Mouse (Mus musculus) hindbrain, embryonic 10.5 days (tissue): Measurements from ENCODE around the gene Gm266. TPM values are rescaled to one million over a fixed set of nuclear protein-coding genes. Genes with fewer than 3 reads are reported as not detected.

Source experiments
- DNase-seq: peaks from one replicate; pipeline ENCODE4 v3.0.0-alpha.2; 2017; ENCODE audit warnings: low spot score
- H3K27ac ChIP-seq: fragments of 300-500 bp; sonication (generic); 2 replicates; pipeline ENCODE4 v1.5.1; 2016; ENCODE audit warnings: mild to moderate bottlenecking, moderate library complexity
- H3K27me3 ChIP-seq: fragments of 300-500 bp; sonication (generic); 2 replicates; pipeline ENCODE4 v1.6.1; 2016; ENCODE audit warnings: mild to moderate bottlenecking; ENCODE audit not compliant: poor library complexity, insufficient read depth, severe bottlenecking
- H3K36me3 ChIP-seq: fragments of 300-500 bp; sonication (generic); 2 replicates; pipeline ENCODE4 v1.6.1; 2016; ENCODE audit warnings: mild to moderate bottlenecking, moderate library complexity
- H3K4me1 ChIP-seq: fragments of 300-500 bp; sonication (generic); replicated peaks from 2 replicates; pipeline ENCODE4 v1.6.1; 2016; ENCODE audit warnings: mild to moderate bottlenecking
- H3K4me3 ChIP-seq: fragments of 300-500 bp; sonication (generic); 2 replicates; pipeline ENCODE4 v1.5.1; 2016; ENCODE audit warnings: mild to moderate bottlenecking, moderate library complexity
- H3K9me3 ChIP-seq: fragments of 300-500 bp; sonication (generic); 2 replicates; pipeline ENCODE4 v1.6.1; 2016; ENCODE audit warnings: mild to moderate bottlenecking, moderate library complexity
- WGBS: fragments of 180-500 bp; shearing (Covaris S2); methylation state at CpG from one replicate; pipeline ENCODE4 v1.1.7; 2016; 5-methylcytosine and 5-hydroxymethylcytosine counted together
- polyA plus RNA-seq: library from polyadenylated mRNA; unstranded; fragments of >200 nt; fragmentation: Nextera tagmentation; extraction: Ambion mirVana; gene quantifications from 2 replicates; pipeline ENCODE4 v1.2.1, GENCODE M21; 2016

Gm266 gene
- polyA plus RNA-seq, 1 experiment from 2014 or later: 11.6 TPM

- Histone ChIP-seq H3K4me3 (no peak overlapping the region), H3K4me1 (peaks cover 19% of the 10 kb centered on the region), H3K36me3 (no peaks in the 10 kb centered on the region), H3K27ac (no peak overlapping the region), H3K9me3 (no peaks in the 10 kb centered on the region), H3K27me3 (peaks cover 24% of the 10 kb centered on the region; the same call in 1 of the 2 replicates)
- no peak for DNase-seq
- 90% methylated on average over 3 of the region's 3 CpGs for WGBS
These were observed 19.3 kb downstream of the Gm266 start for GRCm38 (mm10) chr12:111466369-111466768.

GRCm38 (mm10) chr12:111463570-111463969, 22.1 kb downstream of the Gm266 start:
- H3K27ac ChIP-seq: no peak overlapping the region
- H3K4me1 ChIP-seq: peaks cover 16% of the 10 kb centered on the region
- H3K4me3 ChIP-seq: no peak overlapping the region
- peaks cover 32% of the 10 kb centered on the region for H3K27me3 ChIP-seq
- H3K36me3 ChIP-seq: no peaks in the 10 kb centered on the region
- WGBS: 86% methylated on average over 7 of the region's 7 CpGs
- DNase-seq: no peak
- no peaks in the 10 kb centered on the region for H3K9me3 ChIP-seq

- DNase-seq: no peak
- H3K27me3 ChIP-seq: peaks cover 73% of the 10 kb centered on the region
- no peaks in the 10 kb centered on the region for H3K9me3 ChIP-seq
- no peak overlapping the region for H3K27ac ChIP-seq
- peaks cover 11% of the 10 kb centered on the region for H3K4me1 ChIP-seq
- 74% methylated on average over 1 of the region's 1 CpGs for WGBS
- no peaks in the 10 kb centered on the region for H3K36me3 ChIP-seq
- no peak overlapping the region for H3K4me3 ChIP-seq
These were observed 27.9 kb downstream of the Gm266 start for GRCm38 (mm10) chr12:111457742-111458141.

- Histone ChIP-seq H3K36me3 (no peaks in the 10 kb centered on the region), H3K4me3 (no peak overlapping the region), H3K27ac (peak overlapping the region; percentile 18; the same call in 1 of the 2 replicates), H3K9me3 (no peaks in the 10 kb centered on the region), H3K27me3 (peaks cover 92% of the 10 kb centered on the region), H3K4me1 (peaks cover 13% of the 10 kb centered on the region)
- WGBS: 67% methylated on average over 8 of the region's 8 CpGs
- DNase-seq: no peak
These were observed 29.8 kb downstream of the Gm266 start for GRCm38 (mm10) chr12:111455860-111456259.

GRCm38 (mm10) chr12:111455311-111455846, 30.2 kb downstream of the Gm266 start:
- Histone ChIP-seq H3K4me1 (peaks cover 18% of the 10 kb centered on the region), H3K27me3 (peaks cover 93% of the 10 kb centered on the region), H3K4me3 (no peak overlapping the region), H3K27ac (no peak overlapping the region; the same call in 1 of the 2 replicates), H3K36me3 (no peaks in the 10 kb centered on the region), H3K9me3 (no peaks in the 10 kb centered on the region)
- DNase-seq: no peak
- 77% methylated on average over 12 of the region's 12 CpGs for WGBS

- Histone ChIP-seq H3K27me3 (peaks cover 93% of the 10 kb centered on the region), H3K4me1 (peaks cover 24% of the 10 kb centered on the region), H3K9me3 (no peaks in the 10 kb centered on the region), H3K4me3 (no peak overlapping the region), H3K27ac (no peak overlapping the region), H3K36me3 (no peaks in the 10 kb centered on the region)
- 65% methylated on average over 10 of the region's 10 CpGs for WGBS
- DNase-seq: no peak
These were observed 30.9 kb downstream of the Gm266 start for GRCm38 (mm10) chr12:111454543-111455280.

DNA sequence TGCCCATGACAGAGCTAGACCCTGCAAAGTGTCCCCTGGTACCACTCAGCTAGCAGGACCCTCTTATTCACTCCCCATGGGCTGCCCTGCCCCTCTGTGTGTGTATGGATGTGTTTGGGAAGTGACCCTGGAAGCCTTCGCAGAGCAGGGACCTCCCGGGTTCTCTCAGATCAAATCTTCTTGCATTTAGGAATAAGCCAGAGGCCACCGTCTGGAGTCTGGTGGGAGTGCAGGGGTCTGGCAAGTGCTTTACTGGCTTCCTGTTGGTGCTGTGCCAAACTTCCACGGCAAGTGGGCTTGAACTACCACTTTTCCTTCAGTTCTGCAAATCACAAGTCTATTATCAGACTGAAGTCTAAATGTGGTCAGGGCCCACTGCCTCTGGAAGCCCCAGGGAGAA, 31.6 kb downstream of the Gm266 start:
- H3K36me3 ChIP-seq: no peaks in the 10 kb centered on the region
- DNase-seq: no peak
- 40% methylated on average over 4 of the region's 4 CpGs for WGBS

DNA sequence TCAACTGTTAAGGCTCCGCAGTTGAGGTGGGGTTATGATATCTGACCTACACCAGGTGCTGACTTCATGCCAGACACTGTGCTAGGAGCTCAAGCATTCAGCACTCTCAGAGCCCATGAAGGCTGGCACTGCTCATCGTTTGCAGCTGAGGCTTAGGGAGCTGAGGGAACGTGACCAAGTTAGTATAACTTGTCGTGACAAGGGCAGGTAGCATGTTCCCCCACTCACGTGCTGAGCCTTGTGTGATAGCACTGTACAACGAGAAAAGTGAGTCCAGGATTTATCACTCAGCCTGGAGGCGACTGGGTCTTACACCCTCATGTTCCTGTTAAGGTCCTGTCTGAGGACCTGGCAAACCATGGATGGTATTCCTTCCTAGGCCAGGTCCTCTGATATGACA, 34.1 kb downstream of the Gm266 start:
- Histone ChIP-seq H3K36me3 (no peaks in the 10 kb centered on the region), H3K4me3 (no peak overlapping the region), H3K4me1 (peaks cover 56% of the 10 kb centered on the region), H3K9me3 (no peaks in the 10 kb centered on the region), H3K27ac (no peak overlapping the region), H3K27me3 (peaks cover 99% of the 10 kb centered on the region)
- no peak for DNase-seq
- 84% methylated on average over 7 of the region's 7 CpGs for WGBS

More for the DNA sequence above, 31.6 kb downstream of the Gm266 start:
- H3K9me3 ChIP-seq: no peaks in the 10 kb centered on the region
- no peak overlapping the region for H3K4me3 ChIP-seq
- peaks cover 94% of the 10 kb centered on the region for H3K27me3 ChIP-seq
- H3K27ac ChIP-seq: no peak overlapping the region
- H3K4me1 ChIP-seq: peaks cover 31% of the 10 kb centered on the region

GRCm38 (mm10) chr12:111450359-111450758, 35.3 kb downstream of the Gm266 start:
- H3K27ac ChIP-seq: 0 out of 2 replicates have a peak overlapping the region, but pooled peaks have one; percentile 20
- H3K36me3 ChIP-seq: no peaks in the 10 kb centered on the region
- peaks cover 99% of the 10 kb centered on the region for H3K27me3 ChIP-seq
- no peaks in the 10 kb centered on the region for H3K9me3 ChIP-seq
- H3K4me1 ChIP-seq: peaks cover 58% of the 10 kb centered on the region
- no peak overlapping the region for H3K4me3 ChIP-seq
- no peak for DNase-seq
- WGBS: 40% methylated on average over 6 of the region's 6 CpGs

GRCm38 (mm10) chr12:111448931-111449705, 36.5 kb downstream of the Gm266 start:
- Histone ChIP-seq H3K27me3 (peaks cover 99% of the 10 kb centered on the region), H3K4me3 (0 out of 2 replicates have a peak overlapping the region, but pooled peaks have one; percentile 4), H3K9me3 (no peaks in the 10 kb centered on the region), H3K27ac (0 out of 2 replicates have a peak overlapping the region, but pooled peaks have one; percentile 20), H3K36me3 (no peaks in the 10 kb centered on the region), H3K4me1 (peaks cover 62% of the 10 kb centered on the region)
- 19% methylated on average over 14 of the region's 14 CpGs for WGBS
- DNase-seq: no peak

- no peak for DNase-seq
- Histone ChIP-seq H3K4me3 (0 out of 2 replicates have a peak overlapping the region, but pooled peaks have one; percentile 5), H3K4me1 (peaks cover 70% of the 10 kb centered on the region), H3K9me3 (no peaks in the 10 kb centered on the region), H3K27ac (no peak overlapping the region), H3K36me3 (no peaks in the 10 kb centered on the region), H3K27me3 (peaks cover 99% of the 10 kb centered on the region)
- 18% methylated on average over 22 of the region's 22 CpGs for WGBS
These were observed 37.5 kb downstream of the Gm266 start for GRCm38 (mm10) chr12:111447898-111448760.

DNA sequence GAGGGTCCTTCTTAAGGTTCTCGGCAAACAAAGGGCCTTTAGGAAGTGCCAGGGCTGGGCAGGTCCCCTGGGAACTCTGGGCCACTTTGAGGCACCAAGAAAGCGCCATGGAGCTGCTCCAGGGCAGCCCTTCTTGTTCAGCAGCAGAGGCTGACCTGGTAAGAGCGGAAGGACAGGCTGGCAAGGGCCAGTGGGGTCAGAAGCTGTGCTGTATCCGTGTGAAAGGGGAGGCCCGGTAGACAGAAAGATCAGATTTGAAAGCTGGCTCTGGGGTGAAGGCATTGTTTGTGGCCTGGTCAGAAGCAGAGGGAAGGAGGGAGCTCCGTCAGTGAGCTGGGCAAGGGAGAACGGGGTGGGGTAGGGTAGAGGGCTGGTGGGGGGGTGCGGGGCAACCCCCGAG, 38.3 kb downstream of the Gm266 start:
- Histone ChIP-seq H3K27ac (no peak overlapping the region), H3K27me3 (peaks cover 100% of the 10 kb centered on the region), H3K4me1 (peaks cover 78% of the 10 kb centered on the region), H3K4me3 (0 out of 2 replicates have a peak overlapping the region, but pooled peaks have one; percentile 3), H3K36me3 (no peaks in the 10 kb centered on the region), H3K9me3 (no peaks in the 10 kb centered on the region)
- WGBS: 15% methylated on average over 9 of the region's 9 CpGs
- DNase-seq: no peak
